Mouse (Mus musculus): ENCODE measurements around the gene Cacna1g.

DNA sequence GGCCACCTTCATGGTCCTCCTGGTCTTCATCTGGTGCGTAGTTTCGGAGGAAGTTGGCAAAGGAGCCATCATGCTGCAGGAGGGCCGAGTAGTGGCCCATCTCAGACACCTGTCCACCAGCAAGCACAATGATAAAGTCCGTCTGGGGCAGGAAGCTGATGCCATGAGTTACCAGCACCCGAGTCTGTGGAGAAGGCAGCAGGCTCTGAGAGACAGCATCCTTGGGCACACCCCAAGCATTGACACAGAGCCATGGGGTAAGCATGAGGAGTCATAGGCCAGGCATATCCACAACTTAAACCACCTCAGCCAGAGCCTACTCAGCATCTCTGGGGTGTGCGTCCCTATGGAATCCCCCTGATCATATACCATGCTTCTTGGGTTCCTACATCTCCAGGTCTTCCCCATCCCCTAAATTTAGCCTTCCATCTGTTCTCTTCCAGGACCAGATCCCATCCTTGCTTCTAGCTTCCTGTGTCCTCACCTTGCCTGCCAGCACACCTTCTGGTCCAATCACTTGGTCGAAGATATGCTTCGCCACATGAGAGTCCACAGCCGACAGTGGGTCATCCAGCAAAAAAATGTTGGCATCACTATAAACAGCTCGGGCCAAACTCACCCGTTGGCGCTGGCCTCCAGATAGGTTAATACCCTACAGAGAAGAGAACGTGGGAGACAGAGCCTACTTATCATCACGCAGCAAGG, 112.7 kb downstream of the Cacna1g start:
- TF ChIP-seq GATA1 (IDR thresholded peaks at IDR 0.05; ENCODE audit: borderline replicate concordance, low read length) (no peak), FLI1 (IDR thresholded peaks at IDR 0.05; ENCODE audit: low read length) (no peak)

Data from megakaryocyte, embryonic 14.5 days (primary cell).